Mouse (Mus musculus) right cerebral cortex, postnatal 14 days (tissue): Measurements from ENCODE around the gene Golga5.
"Not testable (repeated sequence)": the region's sequence is repeated elsewhere in the genome, so short reads cannot be mapped to it uniquely, and the experiment has no call there.

Experiments
- DNase-seq: peaks from one replicate; pipeline ENCODE4 v3.0.0; 2022

Golga5 gene

DNA sequence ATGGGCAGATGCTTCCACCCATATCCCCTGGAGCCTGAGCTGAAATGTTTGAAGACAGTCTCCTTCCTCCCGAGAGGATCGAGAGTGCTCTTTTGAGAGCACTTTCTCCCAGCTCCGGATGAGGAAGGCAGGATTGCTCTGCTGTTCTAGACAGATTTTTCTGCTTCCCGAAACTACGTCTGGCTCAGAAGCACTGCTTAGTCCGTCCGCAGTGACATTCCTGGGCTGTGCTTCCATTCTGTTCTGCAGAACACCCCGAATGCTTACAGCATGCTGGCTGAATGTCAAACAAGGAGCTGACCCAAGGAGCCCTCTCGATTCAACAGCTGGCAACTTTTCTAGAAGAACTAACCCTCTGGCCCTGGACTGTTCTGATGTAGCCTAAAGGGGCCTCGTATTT is 18.5 kb upstream of the Golga5 start:
- DNase-seq = no peak

DNA sequence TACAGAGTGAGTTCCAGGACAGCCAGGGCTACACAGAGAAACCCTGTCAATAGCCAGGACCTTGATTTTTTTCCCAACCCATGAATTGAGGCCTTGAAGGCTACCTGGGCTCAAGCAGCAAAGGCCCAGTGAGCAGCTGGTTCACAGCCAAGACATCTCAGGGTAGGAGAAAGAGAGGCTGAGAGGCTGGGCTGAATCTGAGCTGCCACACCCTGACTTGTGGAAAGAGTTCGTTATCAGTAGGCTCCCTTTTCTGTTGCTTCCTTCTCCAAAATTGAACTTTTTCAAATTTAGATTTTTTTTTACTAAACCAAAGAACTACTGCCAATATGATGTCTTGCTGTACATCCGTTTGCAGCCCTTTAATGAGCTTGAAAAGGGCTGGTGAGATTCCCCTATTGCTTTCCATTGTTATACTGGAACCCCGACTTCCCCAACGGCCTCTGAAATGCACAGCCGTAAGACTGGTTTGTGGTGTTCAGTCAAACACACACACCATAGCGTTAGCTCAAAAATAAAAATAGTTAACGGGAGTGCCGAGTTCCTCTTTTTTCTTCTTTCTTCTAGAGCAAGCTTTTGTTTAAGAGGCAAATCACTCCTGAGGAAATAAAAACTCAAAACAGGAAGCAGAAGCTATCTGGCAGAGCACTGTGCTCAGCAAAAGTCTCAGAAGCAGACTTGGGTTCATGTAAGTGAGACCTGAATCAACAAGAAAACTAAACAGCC is 17.6 kb upstream of the Golga5 start:
- no peak for DNase-seq

DNA sequence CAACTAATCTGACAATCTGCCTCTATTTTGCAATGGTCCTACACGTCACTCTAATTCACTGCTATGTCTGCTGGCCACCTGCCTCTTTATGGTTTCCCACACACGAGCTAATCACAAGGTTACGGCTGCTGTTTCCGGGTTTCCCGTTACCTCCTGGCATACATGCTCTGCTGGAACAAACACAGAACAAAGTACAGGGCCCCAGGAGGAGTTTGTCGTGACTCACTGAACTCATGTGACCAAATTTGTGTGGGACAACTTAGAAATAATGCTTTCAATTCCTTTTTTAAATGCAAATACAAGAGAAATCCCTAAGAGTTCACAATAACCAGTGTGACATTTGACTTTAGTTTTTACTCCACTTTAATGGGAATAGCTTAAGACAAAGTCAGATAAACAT is 15.4 kb upstream of the Golga5 start:
- no peak for DNase-seq

DNA sequence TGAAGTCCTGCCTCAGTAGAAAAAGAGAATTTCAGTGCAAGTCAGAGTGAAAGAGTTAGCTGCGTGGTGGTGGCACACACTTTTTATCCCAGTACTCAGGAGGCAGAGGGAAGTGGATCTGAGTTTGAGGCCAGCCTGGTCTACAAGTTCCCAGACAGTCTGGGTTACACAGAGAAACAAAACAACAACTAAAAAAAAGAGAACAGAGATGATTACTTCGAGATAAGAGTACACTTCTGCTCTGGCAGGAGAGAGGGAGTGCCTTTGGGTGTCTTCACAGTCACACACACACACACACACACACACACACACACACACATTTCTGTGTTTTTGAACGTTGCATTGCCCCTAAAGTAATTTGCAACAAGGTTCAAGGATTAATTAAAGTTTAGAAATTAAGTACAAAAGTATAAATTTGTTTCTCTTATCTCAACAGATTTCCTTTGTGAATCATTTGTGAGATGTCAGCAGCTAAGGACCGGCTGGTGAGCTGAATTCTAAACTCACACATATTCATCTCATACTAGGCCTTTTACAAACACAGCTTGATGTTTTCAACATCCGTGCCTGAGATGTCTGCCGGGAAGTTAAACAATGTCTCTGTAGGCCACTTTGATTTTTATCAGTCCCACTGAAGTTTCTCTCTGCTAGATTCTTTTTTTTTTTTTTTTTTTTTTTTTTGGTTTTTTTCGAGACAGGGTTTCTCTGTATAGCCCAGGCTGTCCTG is 12.3 kb upstream of the Golga5 start:
- no peak for DNase-seq

DNA sequence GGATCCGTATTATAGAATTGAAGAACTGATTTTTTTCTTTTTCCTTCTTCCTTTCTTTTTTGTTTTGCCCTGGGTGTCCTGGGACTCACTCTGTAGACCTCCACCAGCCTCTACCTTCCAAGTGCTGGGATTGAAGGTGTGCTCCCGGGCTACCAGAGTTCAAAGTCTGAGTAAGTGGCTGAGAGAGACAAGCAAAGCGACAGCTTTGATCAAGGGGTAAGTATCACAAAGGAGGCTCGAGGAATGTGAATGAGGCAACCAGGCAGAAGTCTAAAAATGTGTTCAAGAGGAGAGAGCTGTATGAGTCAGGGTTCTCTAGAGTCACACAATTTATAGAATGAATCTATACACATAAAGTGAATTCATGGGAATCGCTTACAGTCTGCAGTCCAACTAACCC is 8.9 kb upstream of the Golga5 start:
- DNase-seq = no peak

DNA sequence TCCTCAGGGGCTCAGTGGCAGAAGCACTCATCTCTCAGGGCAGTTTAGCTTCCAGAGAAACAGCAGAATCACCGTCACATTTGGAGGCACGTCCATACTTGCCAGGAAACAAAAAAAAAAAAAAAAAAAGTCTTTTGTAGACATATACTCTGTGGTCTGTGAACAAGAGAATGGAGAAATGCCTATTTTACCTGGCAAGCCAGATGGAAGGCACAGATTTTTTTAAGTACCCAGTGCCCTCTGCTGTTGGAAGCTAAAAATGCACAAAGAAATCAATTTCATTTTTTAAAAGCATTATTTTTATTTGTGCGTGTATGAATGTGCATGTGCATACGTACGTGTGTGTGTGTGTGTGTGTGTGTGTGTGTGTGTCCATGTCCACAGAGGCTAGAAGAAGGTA is 7.8 kb upstream of the Golga5 start:
- no peak for DNase-seq

DNA sequence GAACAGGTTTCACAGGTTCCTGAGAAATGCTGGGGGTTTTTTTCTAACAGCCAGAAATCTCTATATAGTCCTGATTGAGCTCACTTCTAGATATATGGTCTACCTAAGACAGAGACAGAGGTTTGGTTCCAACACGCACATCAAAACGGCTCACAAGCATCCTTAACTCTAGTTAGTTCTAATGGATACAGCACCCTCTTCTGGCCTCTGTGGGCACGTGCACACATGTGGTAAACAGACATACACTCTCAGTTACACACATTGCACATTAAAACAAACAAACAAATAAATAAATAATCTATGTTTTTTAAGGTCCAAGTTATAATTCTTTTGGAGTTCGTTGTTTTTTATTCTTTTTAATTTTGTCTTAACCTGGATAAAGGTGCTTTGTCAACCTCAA is 4.3 kb upstream of the Golga5 start:
- no peak for DNase-seq

DNA sequence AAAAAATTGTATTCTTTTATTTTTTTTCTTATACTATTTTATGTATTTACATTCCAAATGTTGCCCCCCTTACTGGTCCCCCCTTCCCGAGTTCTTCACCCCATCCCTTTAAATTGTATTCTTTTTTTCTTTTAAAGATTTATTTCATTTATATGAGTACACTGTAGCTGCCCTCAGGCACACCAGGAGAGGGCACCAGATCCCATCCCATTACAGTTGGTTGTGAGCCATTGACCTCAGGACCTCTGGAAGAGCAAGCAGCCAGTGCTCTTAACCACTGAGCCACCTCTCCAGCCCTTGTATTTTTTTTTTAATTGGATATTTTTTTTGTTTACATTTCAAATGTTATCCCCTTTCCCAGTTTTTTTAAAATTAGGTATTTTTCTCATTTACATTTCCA is 799 bp upstream of the Golga5 start:
- no peak for DNase-seq

DNA sequence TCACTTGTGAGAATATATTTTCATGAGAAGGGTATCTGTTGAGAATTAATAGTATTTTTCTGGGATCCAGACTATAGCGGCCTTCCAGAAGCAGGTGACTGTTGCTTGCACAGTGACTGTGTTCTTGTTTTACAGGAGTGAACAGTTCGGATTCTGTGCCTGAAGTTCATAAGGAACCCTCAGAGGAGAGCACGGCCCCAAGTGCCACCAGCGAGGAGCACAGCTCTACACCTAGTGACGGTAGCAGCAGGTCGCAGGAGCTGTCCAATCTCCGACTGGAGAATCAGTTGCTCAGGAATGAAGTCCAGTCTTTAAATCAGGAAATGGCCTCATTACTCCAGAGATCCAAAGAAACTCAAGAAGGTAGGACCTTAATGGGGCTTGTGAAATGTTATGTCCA is 5.5 kb downstream of the Golga5 start:
- no peak for DNase-seq

DNA sequence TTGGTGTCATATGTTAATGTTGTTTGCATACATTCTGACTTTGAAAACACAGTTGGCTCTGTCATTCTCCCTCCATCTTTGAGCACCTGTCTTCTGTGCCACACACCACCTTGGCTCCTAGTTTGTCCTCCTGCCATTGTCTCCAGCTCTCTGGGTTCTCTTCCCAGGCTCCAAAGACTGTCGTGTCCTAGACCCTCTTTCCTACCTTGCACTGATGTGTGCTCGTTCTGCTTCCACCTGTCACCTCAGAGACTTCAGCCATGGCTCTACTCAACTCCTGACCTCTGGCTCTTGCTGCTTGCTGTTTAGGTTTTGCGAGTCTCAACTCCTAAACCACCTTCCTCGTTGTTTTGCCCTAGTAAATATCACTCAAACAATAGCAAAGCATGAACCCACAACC is 11.5 kb downstream of the Golga5 start:
- DNase-seq = no peak

DNA sequence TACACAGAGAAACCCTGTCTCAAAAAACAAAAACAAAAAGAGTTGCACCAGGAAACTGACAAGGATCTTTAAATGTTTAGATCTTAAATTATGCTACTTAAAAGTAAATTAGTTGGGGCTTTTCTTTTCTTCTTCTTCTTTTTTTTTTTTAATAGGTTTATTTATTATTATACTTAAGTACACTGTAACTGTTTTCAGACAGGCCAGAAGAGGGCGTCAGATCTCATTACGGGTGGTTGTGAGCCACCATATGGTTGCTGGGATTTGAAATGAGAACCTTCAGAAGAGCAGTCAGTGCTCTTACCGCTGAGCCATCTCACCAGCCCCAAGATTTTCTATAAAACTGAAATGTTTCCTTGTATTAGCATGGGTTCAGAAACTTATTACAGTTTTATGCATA is 16.0 kb downstream of the Golga5 start:
- DNase-seq = no peak

DNA sequence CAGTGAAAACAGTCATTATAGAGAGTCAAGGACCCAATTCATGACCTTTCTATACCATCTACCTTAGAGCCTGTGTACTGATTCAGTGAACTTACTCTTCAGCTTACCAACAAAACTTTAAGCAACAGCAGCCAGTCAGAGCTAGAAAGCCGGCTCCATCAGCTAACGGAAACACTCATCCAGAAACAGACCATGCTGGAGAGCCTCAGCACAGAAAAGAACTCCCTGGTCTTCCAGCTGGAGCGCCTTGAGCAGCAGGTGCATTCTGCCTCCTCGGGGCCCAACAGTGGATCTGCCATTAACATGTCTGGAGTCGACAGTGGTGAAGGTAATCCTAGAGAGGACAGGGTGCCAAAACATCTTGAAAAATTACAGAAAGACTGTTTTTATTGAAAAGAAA is 23.0 kb downstream of the Golga5 start:
- DNase-seq = no peak

DNA sequence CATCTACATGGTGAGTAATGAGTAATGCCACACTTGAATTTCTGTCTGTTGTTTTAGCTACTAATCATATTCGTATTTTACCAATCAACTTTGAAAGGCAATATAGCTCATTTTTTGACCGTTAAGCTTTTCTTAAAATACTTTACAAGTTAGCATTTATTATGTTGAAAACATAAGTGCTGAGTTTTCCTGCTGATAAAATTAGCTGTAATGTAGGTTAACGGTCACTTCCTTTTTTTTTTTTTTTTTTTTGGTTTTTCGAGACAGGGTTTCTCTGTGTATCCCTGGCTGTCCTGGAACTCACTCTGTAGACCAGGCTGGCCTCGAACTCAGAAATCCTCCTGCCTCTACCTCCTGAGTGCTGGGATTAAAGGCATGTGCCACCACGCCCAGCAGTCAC is 26.8 kb downstream of the Golga5 start:
- DNase-seq = not testable (repeated sequence)

DNA sequence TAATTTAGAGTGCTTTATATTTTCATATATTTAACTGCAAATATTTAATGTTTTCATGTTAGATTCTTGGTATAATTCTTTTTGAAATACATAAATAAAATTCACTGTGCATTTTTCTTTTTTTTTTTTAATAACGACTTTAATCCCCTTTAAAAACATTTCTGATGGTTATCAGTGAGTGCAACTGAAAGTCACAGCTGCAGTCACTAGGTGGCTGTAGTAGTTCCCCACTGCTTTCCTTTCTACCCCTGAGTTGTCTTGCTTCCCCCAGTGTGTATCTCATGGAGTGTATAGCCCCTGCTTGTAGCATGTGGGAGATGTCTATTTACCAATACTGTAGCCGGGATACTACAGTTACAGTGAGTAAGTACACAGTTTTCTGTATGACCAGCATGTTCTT is 29.0 kb downstream of the Golga5 start:
- no peak for DNase-seq

DNA sequence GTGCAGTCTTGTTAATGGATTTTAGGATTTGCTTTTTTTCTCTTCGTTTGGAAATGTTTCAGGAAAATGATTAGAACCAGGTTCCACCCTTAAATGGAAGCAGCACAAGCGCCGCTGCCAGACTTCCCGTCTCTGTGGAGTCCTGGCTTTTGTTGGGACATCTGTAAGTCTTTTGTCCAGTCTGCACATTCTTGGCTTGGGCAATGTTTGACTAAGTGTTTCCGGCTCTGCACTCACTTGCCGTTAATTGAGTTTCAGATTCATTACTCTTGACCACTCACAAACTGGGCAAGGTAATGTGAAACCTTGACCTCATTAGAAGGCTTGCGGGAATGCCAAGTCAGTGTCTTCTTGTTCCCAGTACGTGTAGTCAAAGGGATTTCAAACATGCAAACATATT is 29.8 kb downstream of the Golga5 start:
- no peak for DNase-seq

DNA sequence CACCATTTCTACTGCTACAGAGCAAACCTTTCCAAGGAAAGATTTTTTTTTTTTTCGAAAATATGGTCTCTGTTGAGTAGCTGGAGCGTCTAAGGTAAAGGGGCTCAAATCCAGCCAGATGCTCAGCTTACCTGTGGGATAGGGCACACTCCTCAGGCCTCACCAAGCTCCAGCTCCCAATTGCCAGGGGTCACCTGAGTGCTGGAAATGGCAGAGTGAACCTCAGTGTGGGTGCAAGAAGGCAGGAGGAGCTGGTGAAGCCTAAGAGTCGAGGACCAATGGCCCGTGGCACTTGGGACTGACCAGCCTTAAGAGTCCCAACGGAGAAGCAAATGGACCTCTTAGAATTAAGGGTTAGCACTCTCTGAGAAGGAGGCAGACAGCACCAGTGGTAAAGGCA is 30.3 kb downstream of the Golga5 start:
- no peak for DNase-seq

DNA sequence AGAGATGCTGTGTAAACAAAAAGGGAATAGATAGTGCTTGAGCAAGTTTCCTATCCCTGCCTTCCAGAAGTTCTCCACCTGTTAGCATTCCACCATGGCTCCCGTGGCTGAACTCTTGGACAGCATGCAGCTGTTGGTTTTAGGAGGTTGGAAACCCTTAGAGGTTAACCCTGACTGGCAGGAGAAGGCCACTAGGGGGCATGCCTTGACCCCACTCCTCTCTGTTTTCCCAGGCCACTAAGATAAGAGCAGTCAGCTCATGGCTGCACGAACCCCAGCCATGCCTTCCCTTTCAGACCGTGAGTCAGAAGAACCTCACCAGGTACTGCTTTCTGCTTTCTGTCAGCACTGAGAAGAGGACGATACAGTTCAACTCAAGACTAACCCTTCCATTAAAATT is 30.8 kb downstream of the Golga5 start:
- no peak for DNase-seq

DNA sequence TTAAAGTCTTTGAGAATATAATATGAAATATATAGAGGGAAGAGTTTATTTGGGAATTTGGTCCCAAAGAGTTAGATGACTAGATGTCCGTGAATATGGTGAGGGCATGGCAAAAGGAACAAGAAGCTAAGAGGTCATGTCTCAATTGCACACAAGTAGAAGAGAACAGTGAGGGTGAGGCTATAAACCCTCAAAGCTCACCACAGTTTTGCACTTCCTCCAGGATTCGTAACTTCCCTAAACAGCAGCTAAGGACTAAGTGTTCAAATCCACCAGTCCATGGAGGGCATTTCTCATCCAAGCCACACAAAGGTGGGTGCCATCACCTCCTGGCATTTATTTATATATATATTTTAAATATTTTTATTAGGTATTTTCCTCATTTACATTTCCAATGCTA is 32.1 kb downstream of the Golga5 start:
- DNase-seq = no peak

DNA sequence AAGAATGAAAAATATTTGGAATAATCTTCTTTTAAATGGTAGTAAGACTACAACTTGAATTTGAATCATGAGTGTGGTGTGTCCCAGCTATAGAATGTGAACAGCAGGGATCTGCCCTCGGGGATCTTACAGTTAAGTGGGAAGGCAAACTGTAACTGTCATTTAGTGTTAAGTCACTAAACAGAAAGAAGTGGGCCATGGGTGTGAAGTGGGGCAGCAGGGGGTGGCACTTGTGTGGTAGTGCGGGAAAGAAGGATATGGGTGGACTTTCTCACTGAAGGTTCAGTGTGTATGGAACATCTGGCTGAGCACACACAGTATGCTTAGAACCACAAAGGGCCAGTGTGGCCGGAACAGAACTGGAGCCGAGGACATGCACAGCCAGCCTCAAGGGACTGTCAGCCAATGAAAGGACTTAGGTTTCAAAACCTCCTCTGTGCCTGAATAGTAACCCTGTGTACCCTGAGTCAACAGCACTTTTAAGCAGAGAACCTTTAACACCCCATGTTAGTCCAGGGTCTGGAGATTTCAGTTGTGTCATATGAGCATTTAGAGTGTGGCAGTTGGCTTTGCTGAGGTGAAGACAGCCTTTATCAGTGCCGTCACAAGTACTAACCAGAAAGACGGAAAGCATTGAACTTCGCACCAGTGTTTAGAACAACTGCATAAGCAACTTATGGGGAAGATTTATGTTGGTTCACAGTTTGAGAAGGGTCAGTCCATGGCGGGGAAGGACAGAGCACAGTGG is 33.1 kb downstream of the Golga5 start:
- DNase-seq = no peak

DNA sequence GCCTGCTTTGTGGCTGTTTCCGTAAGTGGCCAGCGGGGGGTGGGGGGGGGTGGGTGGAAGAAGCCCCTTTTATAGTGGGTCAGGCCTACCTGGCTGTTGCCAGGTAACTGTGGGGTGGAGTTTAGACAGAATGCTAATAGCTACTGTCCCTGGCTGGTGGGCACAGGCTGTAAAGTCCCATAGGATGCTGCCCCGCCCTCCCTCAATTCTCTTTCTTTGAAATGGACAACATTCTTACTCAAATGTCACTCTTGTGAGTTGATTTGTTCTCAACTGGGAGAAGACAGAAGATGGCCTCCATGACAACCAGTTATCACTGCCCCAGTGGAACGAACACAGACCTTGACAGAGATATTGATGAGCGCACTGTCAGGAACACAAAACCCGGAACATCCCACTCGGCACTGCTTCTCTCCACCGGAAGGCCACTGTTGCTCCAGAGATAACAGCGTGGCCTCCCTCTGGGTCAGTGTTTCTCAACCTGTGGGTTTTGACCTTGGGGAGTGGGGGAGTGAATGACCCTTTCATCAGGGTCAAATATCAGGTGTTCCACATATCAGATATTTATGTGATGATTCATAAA is 36.3 kb downstream of the Golga5 start:
- DNase-seq = no peak

DNA sequence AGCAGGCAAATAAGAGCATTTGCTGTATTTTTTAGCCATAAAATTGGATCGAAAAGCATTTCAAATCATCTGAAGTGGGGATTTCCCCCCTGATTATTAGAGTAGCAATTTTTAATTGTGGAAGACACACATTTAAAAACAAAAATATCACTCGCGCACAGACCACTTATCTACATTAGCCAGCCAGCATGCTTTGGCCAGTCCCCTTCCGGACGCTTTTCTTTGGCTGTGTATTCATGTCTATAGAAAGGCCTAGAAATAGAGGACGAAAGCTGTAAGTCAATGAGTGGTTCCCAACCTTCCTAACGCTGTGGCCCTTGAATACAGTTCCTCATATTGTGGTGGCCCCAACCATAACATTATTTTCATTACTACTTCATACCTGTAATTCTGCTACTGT is 37.0 kb downstream of the Golga5 start:
- DNase-seq = no peak

DNA sequence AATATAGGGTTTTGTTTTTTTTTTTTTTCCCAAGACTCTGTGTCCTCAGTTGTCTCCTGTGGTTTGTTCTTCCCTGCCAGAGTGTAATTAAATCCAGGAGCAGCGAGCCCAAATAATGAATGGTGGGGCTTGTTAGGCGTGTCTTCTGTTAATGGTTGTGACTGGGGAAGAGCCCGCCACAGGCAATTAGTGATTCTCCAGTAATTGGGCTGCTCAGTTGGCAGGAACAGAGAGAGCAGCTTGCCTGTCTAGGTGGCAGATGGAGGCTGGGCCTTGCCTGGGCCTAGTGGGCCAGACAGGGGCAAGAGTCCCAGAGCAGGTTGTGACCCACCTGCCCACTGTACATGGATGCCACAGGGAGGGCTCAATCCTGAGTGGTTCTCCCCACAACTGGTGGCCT is 42.4 kb downstream of the Golga5 start:
- DNase-seq = no peak

DNA sequence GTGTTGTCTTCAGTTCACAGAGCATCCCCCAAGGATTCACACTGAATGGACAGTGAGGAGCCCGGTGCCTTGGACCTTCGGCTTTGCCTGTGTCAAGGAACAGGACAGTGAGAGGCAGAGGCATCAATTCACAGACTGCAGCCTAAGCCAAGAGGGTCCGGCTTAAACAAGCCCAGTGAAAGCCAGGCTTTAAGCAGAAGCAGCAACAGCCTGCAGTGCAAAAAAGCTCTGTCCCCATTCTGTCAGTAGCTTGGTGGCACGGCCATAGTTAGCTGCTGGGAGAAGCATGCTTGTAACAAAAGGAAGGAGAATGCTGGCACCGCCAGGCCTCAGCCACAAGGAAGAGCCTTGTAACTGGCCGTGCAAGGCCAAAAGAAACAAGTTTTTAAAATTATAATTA is 45.2 kb downstream of the Golga5 start:
- no peak for DNase-seq

DNA sequence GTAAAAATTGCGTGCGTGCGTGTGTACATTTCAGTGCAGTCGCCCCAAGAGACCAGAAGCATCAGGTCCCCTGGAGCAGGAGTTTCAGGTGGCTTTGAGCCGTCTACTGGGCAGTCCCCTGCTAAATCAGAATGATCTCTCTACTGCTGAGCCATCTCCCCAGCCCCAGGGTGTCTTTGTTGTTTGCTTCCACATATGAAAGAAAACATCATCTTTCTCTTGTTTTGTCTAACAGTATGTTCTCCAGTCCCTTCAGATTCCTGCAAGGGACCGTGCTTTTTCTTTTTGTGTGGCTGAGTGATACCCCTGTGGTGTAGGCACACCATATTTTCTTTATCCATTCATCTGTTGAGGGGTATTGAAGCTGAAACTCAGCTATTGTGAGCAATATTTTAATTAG is 45.8 kb downstream of the Golga5 start:
- DNase-seq = no peak
